Mouse (Mus musculus) cerebellum, postnatal 10 days (tissue): ENCODE measurements at regions not wholly inside any gene's neighbourhood (a gene's known extent, or its start where the extent isn't known, plus 50 kb on each side); places are given as distances from the start of the nearest gene placed in this dataset.

Experiments used
- DNase-seq, 2 experiments: peaks; one replicate each; pipeline ENCODE4 v3.0.0; 2021; ENCODE audit warnings: mixed read lengths in 2 of 2

GRCm38 (mm10) chrX:16421159-16421558 lies 101.5 kb upstream of the Cypt1 start:
- DNase-seq: no peak

GRCm38 (mm10) chrX:16421663-16422062 lies 101.0 kb upstream of the Cypt1 start:
- DNase-seq: no peak

DNA sequence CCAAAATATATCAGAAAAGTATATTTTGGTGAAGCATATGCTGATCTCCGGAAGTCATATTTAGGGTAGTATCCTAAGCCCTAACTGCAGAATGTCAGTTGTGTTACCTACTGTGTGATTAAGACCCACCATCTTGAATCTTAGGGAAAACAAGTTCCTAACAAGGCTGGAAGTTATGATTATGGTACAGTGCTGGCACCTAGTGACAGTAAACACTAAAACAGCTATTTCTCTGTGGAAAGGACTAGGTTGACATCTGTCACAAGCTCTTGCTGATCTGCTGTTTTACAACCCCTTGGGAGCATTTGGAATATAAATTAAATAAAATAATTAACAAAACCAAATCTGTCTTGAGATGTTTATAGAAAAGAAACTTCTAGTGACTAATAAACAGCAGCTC lies 84.6 kb upstream of the Cypt1 start:
- peak in 1 of 2 experiments; percentile 3 for DNase-seq

DNA sequence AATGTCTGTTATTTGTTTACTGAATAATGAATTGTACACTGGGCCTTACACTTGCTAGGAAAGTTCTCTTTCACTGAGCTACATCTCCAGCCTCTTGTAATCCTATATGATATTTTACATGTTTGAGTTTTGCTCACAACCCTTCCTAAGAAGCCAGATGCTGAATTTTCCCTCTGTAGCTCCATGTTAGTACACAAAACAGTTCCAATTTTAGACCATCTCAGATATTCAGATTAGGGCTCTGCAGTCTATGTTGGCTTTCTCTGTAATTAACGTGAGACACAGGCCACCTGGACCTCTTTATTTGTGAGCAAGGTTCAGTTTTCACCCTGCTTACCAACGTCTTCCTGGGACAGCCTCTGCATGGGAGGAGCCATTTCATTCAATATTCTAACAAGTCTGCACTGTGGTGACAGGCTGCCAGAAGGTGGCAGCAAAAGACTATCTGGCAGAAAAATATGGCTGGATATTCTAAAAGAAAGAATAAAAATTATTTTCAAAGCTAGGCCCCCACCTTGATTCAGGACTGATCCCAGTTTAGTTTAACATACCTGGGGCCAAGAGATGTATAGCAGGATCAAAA lies 72.1 kb upstream of the Cypt1 start:
- peak; percentile 56 to 59 for DNase-seq
